Comparison of ENCODE assay signal across 8 mouse cellular contexts in the genomic region with DNA sequence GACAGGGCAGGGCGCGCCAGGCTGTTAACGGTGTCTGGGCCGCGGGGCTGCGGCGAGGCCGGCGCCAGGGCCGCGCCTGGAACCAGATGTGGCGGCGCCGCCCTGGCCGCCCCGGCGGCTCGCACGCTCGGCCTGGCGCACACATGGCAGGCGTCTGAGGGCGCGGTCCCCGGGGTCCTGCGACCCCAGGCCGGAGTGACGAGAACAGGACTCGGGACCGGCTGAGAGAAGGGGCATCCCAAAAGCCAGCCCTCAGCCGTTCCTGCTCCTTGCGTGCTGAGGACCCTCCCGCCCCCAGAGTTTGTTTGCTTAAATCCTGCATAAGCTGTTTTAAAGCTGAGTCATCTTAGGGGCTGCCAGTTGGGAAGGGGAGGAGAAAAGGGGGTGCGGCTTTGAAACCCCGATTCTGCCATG. TPM values are rescaled to one million over a fixed set of nuclear protein-coding genes. Genes with fewer than 3 reads are reported as not detected.
A peak's percentile ranks its signal among the peaks of the same experiment; 100 is the strongest.
DNase-seq lines count a peak whose midpoint lies in the region; ATAC-seq and TF ChIP-seq lines count a peak whose summit lies in the region.

No protein-coding gene starts in this region.

- peak; percentile 48 for ATAC-seq in limb, embryonic 13.5 days (ENCODE audit: low FRiP score, low read depth)
- no peak for ATAC-seq in erythroid progenitor cell, adult 5-6 weeks (replicated peaks; ENCODE audit: low FRiP score, poor library complexity, severe bottlenecking)

- H3K4me3 ChIP-seq in limb, embryonic 13.5 days = peak overlapping the region; percentile 37
- peak overlapping the region; percentile 26 for H3K4me3 ChIP-seq in olfactory bulb, adult 2 months (ENCODE audit: insufficient read depth, low read depth, low read length)

- H3K9ac ChIP-seq in limb, embryonic 13.5 days = peak overlapping the region; percentile 63

- no peak for TF ChIP-seq CTCF in olfactory bulb, adult 2 months (IDR thresholded peaks at IDR 0.05; ENCODE audit: insufficient read depth, low read depth, low read length)

- H3K27ac ChIP-seq in limb, embryonic 13.5 days = peak overlapping the region; percentile 90
- H3K27ac ChIP-seq in olfactory bulb, adult 2 months (ENCODE audit: insufficient read depth, low read depth, low read length) = no peak overlapping the region

- H3K9me3 ChIP-seq in limb, embryonic 13.5 days = no peaks in the 10 kb centered on the region

- H3K27me3 ChIP-seq in limb, embryonic 13.5 days = no peaks in the 10 kb centered on the region

- 1% methylated on average over 34 of the region's 35 CpGs for WGBS in limb, embryonic 13.5 days
- WGBS in olfactory bulb, adult 2 months = 4% methylated on average over 35 of the region's 35 CpGs

- H3K36me3 ChIP-seq in limb, embryonic 13.5 days = peaks cover 9% of the 10 kb centered on the region; the same call in 1 of the 2 replicates

- H3K4me1 ChIP-seq in limb, embryonic 13.5 days = peaks cover 61% of the 10 kb centered on the region
- peaks cover 39% of the 10 kb centered on the region for H3K4me1 ChIP-seq in olfactory bulb, adult 2 months (ENCODE audit: control insufficient read depth, insufficient read depth, low read length)

- TF ChIP-seq POLR2A in olfactory bulb, adult 2 months (IDR thresholded peaks at IDR 0.05; ENCODE audit: insufficient read depth, low read depth, low read length) = no peak

- peak; percentile 40 for DNase-seq in ovary, postnatal 36 days (ENCODE audit: low spot score)
- DNase-seq in ovary, postnatal 14 days (ENCODE audit: low spot score) = no peak
- peak; percentile 19 for DNase-seq in heart, adult 8-10 months (ENCODE audit: low spot score)
- no peak for DNase-seq in T-cell, adult 2 months (ENCODE audit: low spot score)
- DNase-seq in cerebellum, adult 8-10 months = no peak

- H3K4me2 ChIP-seq in limb, embryonic 13.5 days (replicated peaks) = peak overlapping the region; percentile 67

RNA-seq across cellular contexts. Expression of a gene that starts 30.2 kb away (rescaled TPM):
- under 1 TPM; 0.28 to 1.00 (median 0.73) TPM for total RNA-seq in heart, adult 8-10 months (2022)
- polyA plus RNA-seq in limb, embryonic 13.5 days (2015; fragmentation: Nextera tagmentation; extraction: Ambion mirVana) = 93.6 and 102 TPM in 2 replicates
- not detected in 2 replicates for polyA plus RNA-seq in olfactory bulb, adult 2 months (2012; ENCODE audit: insufficient read depth, insufficient read length, low replicate concordance, missing spikeins)
- not detected in 2 replicates for total RNA-seq in erythroid progenitor cell, adult 5-6 weeks (2015; ENCODE audit: low replicate concordance)
- total RNA-seq in erythroid progenitor cell, adult 5-6 weeks (2017; ENCODE audit: low replicate concordance) = 0.77 TPM in 1 of 2 replicates, not detected in the other

RNA-seq across cellular contexts. Expression of a gene that starts 34.8 kb away (rescaled TPM):
- total RNA-seq in heart, adult 8-10 months (2022) = 10 to 100 TPM in 1 of 4 experiments, 1 to 10 TPM in 3; 8.4 to 11.3 (median 8.7) TPM
- 38.7 and 39.2 TPM in 2 replicates for polyA plus RNA-seq in limb, embryonic 13.5 days (2015; fragmentation: Nextera tagmentation; extraction: Ambion mirVana)
- polyA plus RNA-seq in olfactory bulb, adult 2 months (2012; ENCODE audit: insufficient read depth, insufficient read length, low replicate concordance, missing spikeins) = not detected in 2 replicates
- 39.8 and 43.6 TPM in 2 replicates for total RNA-seq in erythroid progenitor cell, adult 5-6 weeks (2015; ENCODE audit: low replicate concordance)
- 61.4 and 62.3 TPM in 2 replicates for total RNA-seq in erythroid progenitor cell, adult 5-6 weeks (2017; ENCODE audit: low replicate concordance)

RNA-seq across cellular contexts. Expression of a gene that starts 57.3 kb away (rescaled TPM):
- total RNA-seq in heart, adult 8-10 months (2022) = 10 to 100 TPM; 23.8 to 27.7 (median 25.3) TPM
- 98.1 and 104 TPM in 2 replicates for polyA plus RNA-seq in limb, embryonic 13.5 days (2015; fragmentation: Nextera tagmentation; extraction: Ambion mirVana)
- not detected in 2 replicates for polyA plus RNA-seq in olfactory bulb, adult 2 months (2012; ENCODE audit: insufficient read depth, insufficient read length, low replicate concordance, missing spikeins)
- total RNA-seq in erythroid progenitor cell, adult 5-6 weeks (2015; ENCODE audit: low replicate concordance) = 1.7 and 2.2 TPM in 2 replicates
- total RNA-seq in erythroid progenitor cell, adult 5-6 weeks (2017; ENCODE audit: low replicate concordance) = 4.0 TPM in 1 of 2 replicates, not detected in the other

Comparison
In these comparisons a context has a peak if more than half of its experiments do, and no peak if none do; other contexts are left out.
1. DNase-seq: peak in ovary, postnatal 36 days (single experiment) and heart, adult 8-10 months (single experiment); none in ovary, postnatal 14 days (single experiment), T-cell, adult 2 months (single experiment) and cerebellum, adult 8-10 months (single experiment).
2. RNA of a gene that starts 57.3 kb away (total RNA-seq): 23.8 to 27.7 TPM in heart, adult 8-10 months; 1.7 to 4.0 TPM in erythroid progenitor cell, adult 5-6 weeks; every median in the first group is over 4 times any median in the second.